Mouse (Mus musculus) cerebellum, adult 8-10 months (tissue): ENCODE measurements at regions not wholly inside any gene's neighbourhood (a gene's known extent, or its start where the extent isn't known, plus 50 kb on each side); places are given as distances from the start of the nearest gene placed in this dataset.

Source experiments
- DNase-seq: peaks from one replicate; pipeline ENCODE4 v3.0.0; 2022

GRCm38 (mm10) chr13:116003733-116004132 is 305.8 kb downstream of the Isl1 start:
- no peak for DNase-seq

DNA sequence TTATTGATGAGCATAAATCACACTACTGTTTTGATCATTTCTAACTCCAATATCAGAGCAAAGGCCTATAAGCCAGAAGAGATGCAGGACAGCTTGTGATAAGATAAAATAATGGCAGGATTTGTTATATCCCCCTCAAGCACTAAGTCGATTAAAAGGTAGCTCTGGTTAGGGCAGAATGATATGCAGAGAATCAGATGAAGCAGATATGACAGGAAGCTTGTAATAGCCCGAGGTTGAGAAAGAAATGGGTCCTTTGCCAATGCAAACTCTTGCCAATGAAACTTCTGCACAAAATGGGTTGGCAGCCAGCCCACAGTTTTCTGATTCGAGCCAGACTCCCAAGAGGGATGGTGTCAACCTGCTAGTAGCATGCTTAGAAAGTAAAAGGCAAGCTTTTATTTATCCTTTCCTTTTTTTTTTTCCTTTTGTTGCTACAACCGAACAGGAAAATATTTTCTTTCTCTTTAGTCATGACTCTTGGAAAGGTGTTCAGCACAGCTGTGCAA is 307.0 kb downstream of the Isl1 start:
- DNase-seq: peak; percentile 1

- no peak for DNase-seq
These were observed 318.9 kb downstream of the Isl1 start for GRCm38 (mm10) chr13:115990591-115990990.

GRCm38 (mm10) chr13:115989091-115989490 is 320.4 kb downstream of the Isl1 start:
- DNase-seq: no peak

DNA sequence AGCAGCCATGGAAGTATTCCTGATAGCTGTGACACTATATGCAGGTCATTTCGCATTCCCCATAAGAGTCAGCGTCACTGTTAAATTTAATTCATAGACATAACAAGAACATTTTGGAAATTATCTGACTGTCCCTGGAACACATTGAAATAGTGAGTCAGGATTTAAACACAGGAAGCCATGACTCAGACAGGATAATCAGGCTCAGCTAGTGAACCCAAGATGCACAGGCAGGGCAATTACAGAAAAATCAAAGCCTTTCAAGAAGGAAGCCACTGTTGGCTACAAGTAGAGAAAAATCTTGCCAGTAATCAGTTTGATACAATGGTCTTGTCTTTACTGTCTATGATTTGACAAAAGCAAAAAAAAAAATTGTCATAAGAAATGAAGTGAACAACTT is 323.2 kb downstream of the Isl1 start:
- DNase-seq: no peak

DNA sequence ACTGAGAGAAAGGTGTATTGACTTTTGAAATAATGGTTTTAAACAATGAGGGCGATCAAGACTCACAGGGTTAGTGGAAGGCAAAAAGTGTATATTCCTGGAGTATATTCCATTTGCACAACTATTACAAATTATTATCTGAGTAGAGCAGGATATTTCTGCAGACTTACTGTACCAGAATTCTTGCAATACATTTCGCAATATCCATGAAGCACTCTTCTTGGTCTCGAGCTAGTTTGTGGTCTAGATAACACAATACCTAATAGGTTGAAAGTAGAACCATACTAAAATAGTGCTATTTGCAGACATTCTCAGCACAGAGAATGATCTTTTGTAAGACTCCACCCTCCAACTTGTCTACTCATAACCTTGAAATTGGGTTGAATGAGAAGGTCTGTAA is 323.8 kb downstream of the Isl1 start:
- DNase-seq: no peak

DNA sequence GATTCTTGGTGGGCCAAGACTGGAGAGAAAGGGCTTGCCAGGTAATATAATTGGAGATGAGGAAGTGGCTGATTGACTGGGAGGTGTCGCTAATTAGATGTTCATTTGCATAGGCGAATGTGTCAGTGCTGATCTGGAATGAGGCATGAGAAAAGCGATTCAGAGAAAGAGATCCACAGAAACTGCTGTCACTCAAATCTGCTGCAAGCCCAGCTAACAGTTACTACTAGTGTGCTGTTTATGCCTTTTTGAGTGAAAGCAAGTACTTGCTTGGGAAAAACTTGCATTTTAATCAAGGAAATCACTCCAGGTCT is 331.6 kb downstream of the Isl1 start:
- DNase-seq: no peak

GRCm38 (mm10) chr13:115977118-115977889 is 332.2 kb downstream of the Isl1 start:
- no peak for DNase-seq
